Mouse (Mus musculus): ENCODE results near the gene Trim80. TPM values are rescaled to one million over a fixed set of nuclear protein-coding genes. Genes with fewer than 3 reads are reported as not detected.
"Not testable (repeated sequence)": the region's sequence is repeated elsewhere in the genome, so short reads cannot be mapped to it uniquely, and the experiment has no call there.

The Trim80 gene
- total RNA-seq, 2 experiments from 2014 or later = not detected

- no peak overlapping the region for H3K27ac ChIP-seq
- no peak overlapping the region for H3K4me3 ChIP-seq
- TF ChIP-seq CTCF (conservative IDR thresholded peaks at IDR 0.05) = no peak
- DNase-seq (ENCODE audit: low spot score in 2 of 2) = no peak
These were observed 38.1 kb downstream of the Trim80 start for GRCm38 (mm10) chr11:115478296-115478938.

DNA sequence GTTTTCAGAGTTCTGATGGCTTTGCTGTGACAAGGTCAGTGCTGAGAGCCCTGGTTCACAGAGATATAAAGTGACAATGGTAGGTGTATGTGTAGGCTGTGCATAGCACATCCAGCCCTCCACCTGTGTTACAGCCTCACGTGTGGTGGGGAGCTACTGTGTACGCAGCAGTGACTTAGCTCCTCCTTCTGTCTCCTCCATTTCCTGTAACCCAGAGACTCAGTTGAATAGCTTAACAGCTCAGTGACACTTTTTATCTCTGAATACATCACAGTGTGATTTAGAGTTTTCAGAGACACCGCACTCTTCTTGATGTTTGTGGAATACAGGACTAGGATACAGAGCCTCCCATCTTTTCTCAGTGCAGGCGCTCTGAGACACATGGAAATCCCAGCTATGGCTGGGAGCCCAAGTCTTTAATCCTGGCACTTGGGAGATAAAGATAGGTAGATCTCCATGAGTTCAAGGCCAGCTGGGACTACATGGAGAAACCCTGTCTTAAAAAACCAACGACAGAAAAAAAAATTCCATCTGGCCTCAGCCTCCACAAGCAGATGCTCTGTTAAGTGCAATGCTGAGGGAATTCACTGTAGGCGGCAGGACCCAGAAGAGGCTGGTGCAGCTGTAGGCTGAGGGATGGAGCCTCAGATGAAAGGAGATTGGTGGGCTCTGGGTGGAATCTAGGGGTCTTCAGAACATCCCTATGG is 41.4 kb downstream of the Trim80 start:
- no peak for TF ChIP-seq CTCF (conservative IDR thresholded peaks at IDR 0.05)
- peak; percentile 58 to 83 for DNase-seq (ENCODE audit: low spot score in 2 of 2)
- peak overlapping the region; percentile 82 for H3K27ac ChIP-seq
- no peak overlapping the region for H3K4me3 ChIP-seq

GRCm38 (mm10) chr11:115483278-115483677 is 42.9 kb downstream of the Trim80 start:
- DNase-seq (ENCODE audit: low spot score in 2 of 2) = no peak
- Histone ChIP-seq H3K4me3 (no peak overlapping the region), H3K27ac (peak overlapping the region; percentile 82)
- TF ChIP-seq CTCF (conservative IDR thresholded peaks at IDR 0.05) = no peak

GRCm38 (mm10) chr11:115483726-115484125 is 43.4 kb downstream of the Trim80 start:
- peak; percentile 72 to 90 for DNase-seq (ENCODE audit: low spot score in 2 of 2)
- H3K4me3 ChIP-seq = no peak overlapping the region
- H3K27ac ChIP-seq = peak overlapping the region; percentile 82
- peak; percentile 99 for TF ChIP-seq CTCF (conservative IDR thresholded peaks at IDR 0.05)

DNA sequence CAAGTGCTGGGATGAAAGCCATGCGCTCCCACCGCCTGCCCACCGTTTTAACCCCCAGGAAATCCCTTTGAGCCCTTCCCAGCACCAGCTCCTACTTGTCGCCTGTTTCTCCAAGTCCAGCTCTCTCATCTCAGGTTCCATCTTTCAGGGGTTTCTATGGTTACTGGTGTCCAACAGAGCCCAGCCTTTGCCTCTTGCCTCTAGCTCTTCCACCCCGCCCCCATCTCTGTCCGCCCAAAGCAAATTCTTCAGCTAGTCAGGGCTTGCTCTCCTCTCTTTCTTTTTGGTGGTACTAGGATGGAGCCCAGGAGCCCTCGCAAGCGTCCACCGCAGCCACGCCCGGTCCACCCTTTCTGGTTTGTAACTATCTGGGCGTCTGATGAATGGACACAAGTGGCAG is 44.8 kb downstream of the Trim80 start:
- no peak for DNase-seq (ENCODE audit: low spot score in 2 of 2)
- Histone ChIP-seq H3K4me3 (no peak overlapping the region), H3K27ac (no peak overlapping the region)
- TF ChIP-seq CTCF (conservative IDR thresholded peaks at IDR 0.05) = no peak

DNA sequence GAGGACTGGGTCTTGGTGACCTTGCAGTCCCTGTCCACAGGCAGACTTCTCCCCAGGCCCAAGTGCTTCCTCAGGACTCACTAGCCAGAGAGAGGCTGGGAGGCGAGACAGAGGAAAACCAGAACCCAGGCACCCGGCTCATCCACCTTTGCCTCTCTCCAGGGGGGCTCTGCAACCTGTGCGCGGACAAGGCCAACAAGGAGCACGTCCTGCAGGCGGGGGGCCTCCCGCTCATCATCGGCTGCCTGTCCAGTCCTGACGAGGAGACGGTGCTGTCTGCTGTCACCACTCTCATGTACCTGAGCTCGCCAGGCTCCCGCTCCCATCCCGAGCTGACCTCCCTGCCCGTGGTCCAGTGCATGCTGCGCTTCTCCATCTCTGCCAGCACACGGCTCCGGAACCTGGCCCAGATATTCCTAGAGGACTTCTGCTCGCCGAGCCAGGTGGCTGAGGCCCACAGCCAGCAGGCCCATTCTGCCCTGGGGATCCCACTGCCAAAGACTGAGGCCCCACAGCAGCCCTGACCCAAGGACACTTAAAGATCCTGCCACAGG is 48.3 kb downstream of the Trim80 start:
- H3K4me3 ChIP-seq = no peak overlapping the region
- DNase-seq (ENCODE audit: low spot score in 2 of 2) = no peak
- H3K27ac ChIP-seq = no peak overlapping the region
- no peak for TF ChIP-seq CTCF (conservative IDR thresholded peaks at IDR 0.05)

- no peak for TF ChIP-seq CTCF (conservative IDR thresholded peaks at IDR 0.05)
- DNase-seq (ENCODE audit: low spot score in 2 of 2) = no peak
- Histone ChIP-seq H3K4me3 (peak overlapping the region; percentile 62), H3K27ac (peak overlapping the region; percentile 90)
These were observed 50.4 kb downstream of the Trim80 start for GRCm38 (mm10) chr11:115490441-115491355.

DNA sequence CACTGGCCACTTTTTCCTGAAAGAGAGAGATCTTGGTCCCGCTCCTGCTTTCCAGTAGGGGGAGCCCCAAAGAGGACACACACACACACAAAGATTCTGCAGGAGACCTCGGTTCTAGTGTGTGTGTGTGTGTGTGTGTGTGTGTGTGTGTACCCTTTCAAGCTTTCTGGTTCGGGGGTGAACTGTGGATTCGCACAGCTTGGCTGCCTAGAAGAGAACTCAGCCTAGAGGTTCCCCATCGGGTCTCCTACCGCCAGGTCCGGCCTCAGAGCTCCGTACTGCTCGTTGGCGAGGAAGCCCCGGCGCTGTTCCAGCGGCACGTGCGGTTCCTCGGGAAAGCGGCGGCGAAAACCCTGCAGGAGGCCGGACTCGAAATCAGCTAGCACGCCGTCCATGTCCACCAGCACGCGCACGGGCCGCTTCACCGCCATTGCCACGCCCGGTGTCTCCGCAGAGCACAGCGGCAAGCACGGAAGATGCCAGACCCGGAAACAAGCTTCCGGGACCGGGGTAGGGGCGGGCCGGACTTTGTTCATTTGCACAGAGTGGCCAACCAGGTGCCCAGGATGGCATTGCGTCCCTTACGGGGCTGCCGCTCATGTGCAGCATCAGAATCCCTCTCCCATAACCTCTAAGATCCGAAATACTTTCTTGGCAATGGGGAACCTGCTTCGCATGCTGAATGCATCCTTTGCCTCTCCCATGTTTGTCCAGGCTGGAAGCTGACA is 51.2 kb downstream of the Trim80 start, which contains the start of gene Nt5c:
Gene Nt5c, minus strand, starts transcription at position 507 of the 728 bp plus-strand sequence.
- peak within 1 kb of the TSS; percentile 90 for H3K27ac ChIP-seq
- TF ChIP-seq CTCF (conservative IDR thresholded peaks at IDR 0.05) = peak; percentile 88

DNA sequence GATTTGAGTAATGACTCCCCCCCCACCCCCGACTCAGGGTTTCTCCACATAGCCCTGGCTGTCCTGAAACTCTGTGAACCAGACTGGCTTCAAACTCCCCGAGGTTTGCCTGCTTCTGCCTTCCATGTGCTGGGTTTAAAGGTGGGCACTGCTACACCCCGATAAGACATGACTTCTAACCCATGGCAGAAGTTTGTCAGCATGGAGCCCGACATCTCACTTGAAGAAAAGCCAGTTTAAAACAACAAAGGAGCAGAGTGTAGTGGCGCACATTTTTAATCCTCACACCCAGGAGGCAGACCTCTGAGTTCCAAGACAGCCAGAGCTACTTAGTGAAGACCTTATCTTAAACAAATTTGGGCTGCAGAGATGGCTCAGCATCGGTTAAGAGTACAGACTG is 52.0 kb downstream of the Trim80 start:
- DNase-seq (ENCODE audit: low spot score in 2 of 2) = no peak
- Histone ChIP-seq H3K27ac (peak overlapping the region; percentile 90; the same call in 1 of the 2 replicates), H3K4me3 (peak overlapping the region; percentile 62)
- TF ChIP-seq CTCF (conservative IDR thresholded peaks at IDR 0.05) = no peak

More for the DNA sequence above, 51.2 kb downstream of the Trim80 start, which contains the start of gene Nt5c:
- peak within 1 kb of the TSS; percentile 62 for H3K4me3 ChIP-seq
- peak; percentile 85 to 87 for DNase-seq (ENCODE audit: low spot score in 2 of 2)

GRCm38 (mm10) chr11:115496559-115496958 is 56.2 kb downstream of the Trim80 start:
- not testable (repeated sequence) for H3K4me3 ChIP-seq; DNase-seq (ENCODE audit: low spot score in 2 of 2); H3K27ac ChIP-seq

Small RNAs within 50 kb of the gene (microRNA-seq; reads per million reads assigned to microRNA genes)
- 0 reads per million in 2 experiments for gene Mir3968

Other genes starting within 250 kb of the Trim80 start
- 10 to 100 TPM; 47.4 to 47.5 TPM for gene Grin2c, start 173.3 kb upstream of the Trim80 start, total RNA-seq (2021)
- 10 to 100 TPM; 22.4 to 22.5 TPM for gene Fdxr, start 163.5 kb upstream of the Trim80 start, total RNA-seq (2021)
- gene Fads6, start 142.9 kb upstream of the Trim80 start, total RNA-seq (2021) = 10 to 100 TPM; 13.2 to 15.1 TPM
- under 1 TPM; 0.51 to 0.59 TPM for gene Otop2, start 133.4 kb upstream of the Trim80 start, total RNA-seq (2021)
- under 1 TPM; 0.37 to 0.64 TPM for gene Ush1g, start 118.5 kb upstream of the Trim80 start, total RNA-seq (2021)
- under 1 TPM in 1 of 2 experiments, not detected in 1; 0.20 TPM for gene Otop3, start 105.8 kb upstream of the Trim80 start, total RNA-seq (2021)
- gene Hid1, start 72.8 kb upstream of the Trim80 start, total RNA-seq (2021) = 100 to 1,000 TPM; 110 to 119 TPM
- 10 to 100 TPM; 21.9 to 26.1 TPM for gene Cdr2l, start 58.6 kb upstream of the Trim80 start, total RNA-seq (2021)
- gene Mrpl58, start 36.8 kb upstream of the Trim80 start, total RNA-seq (2021) = 100 to 1,000 TPM; 100 to 105 TPM
- 100 to 1,000 TPM; 467 to 494 TPM for gene Atp5h, start 20.6 kb upstream of the Trim80 start, total RNA-seq (2021)
- 10 to 100 TPM; 74.5 to 74.6 TPM for gene Kctd2, start 20.4 kb upstream of the Trim80 start, total RNA-seq (2021)
- not detected for gene Slc16a5, start 21.9 kb downstream of the Trim80 start, total RNA-seq (2021)
- 10 to 100 TPM; 10.4 to 10.9 TPM for gene Armc7, start 35.1 kb downstream of the Trim80 start, total RNA-seq (2021)
- 10 to 100 TPM; 64.3 to 65.5 TPM for gene Nt5c, start 51.3 kb downstream of the Trim80 start, total RNA-seq (2021)
- gene Jpt1, start 73.8 kb downstream of the Trim80 start, total RNA-seq (2021) = 100 to 1,000 TPM; 140 to 142 TPM
- 100 to 1,000 TPM; 318 to 328 TPM for gene Sumo2, start 95.7 kb downstream of the Trim80 start, total RNA-seq (2021)
- gene Nup85, start 123.9 kb downstream of the Trim80 start, total RNA-seq (2021) = 10 to 100 TPM; 48.7 to 49.3 TPM
- 10 to 100 TPM; 50.4 to 50.8 TPM for gene Mrps7, start 163.4 kb downstream of the Trim80 start, total RNA-seq (2021)
- gene Gga3, start 163.5 kb downstream of the Trim80 start, total RNA-seq (2021) = 10 to 100 TPM; 67.9 to 91.9 TPM
- 10 to 100 TPM; 19.5 to 22.5 TPM for gene Mif4gd, start 172.4 kb downstream of the Trim80 start, total RNA-seq (2021)
- gene Slc25a19, start 187.8 kb downstream of the Trim80 start, total RNA-seq (2021) = 10 to 100 TPM; 60.4 to 66.6 TPM

Measured in layer of hippocampus, adult 2 months (tissue).